In genomic region chr16:34861744-34862365, GRCm38 (mm10) we compare ENCODE assay signal across 13 mouse cellular contexts.
A peak's percentile ranks its signal among the peaks of the same experiment; 100 is the strongest.
DNase-seq lines count a peak whose midpoint lies in the region; ATAC-seq and TF ChIP-seq lines count a peak whose summit lies in the region.
"Had no signal": no experiment of that assay in that cellular context is flagged by ENCODE, and none has a peak within 500 bp of the region (broad histone marks: within the 10 kb centered on the region; RNA-seq: fewer than 3 reads in every experiment).

No protein-coding gene starts in this region.

- no peak overlapping the region for H3K4me2 ChIP-seq in heart, postnatal 0 days (ENCODE audit: low read depth, low read length)
- no peak overlapping the region for H3K4me2 ChIP-seq in neural tube, embryonic 15.5 days
- H3K4me2 ChIP-seq: embryonic facial prominence, embryonic 15.5 days; limb, embryonic 13.5 days had no signal

- no peak for TF ChIP-seq EP300 in heart, postnatal 0 days (IDR thresholded peaks at IDR 0.05; ENCODE audit: low read depth)

- no peak overlapping the region for H3K4me3 ChIP-seq in heart, postnatal 0 days (ENCODE audit: low read depth, low read length)
- no peak overlapping the region for H3K4me3 ChIP-seq in neural tube, embryonic 15.5 days (replicated peaks)
- H3K4me3 ChIP-seq: embryonic facial prominence, embryonic 15.5 days; limb, embryonic 13.5 days; megakaryocyte, embryonic 14.5 days had no signal

- WGBS in heart, postnatal 0 days, result 32% methylated on average over 10 of the region's 10 CpGs
- 92% methylated on average over 10 of the region's 10 CpGs for WGBS in neural tube, embryonic 15.5 days

- TF ChIP-seq CTCF in heart, postnatal 0 days (IDR thresholded peaks at IDR 0.05; ENCODE audit: low read depth), result no peak

- peak overlapping the region; percentile 34; the same call in 1 of the 2 replicates for H3K27ac ChIP-seq in heart, postnatal 0 days (ENCODE audit: low read depth)
- H3K27ac ChIP-seq in neural tube, embryonic 15.5 days (replicated peaks), result no peak overlapping the region
- H3K27ac ChIP-seq: embryonic facial prominence, embryonic 15.5 days; limb, embryonic 13.5 days had no signal

- H3K9me3 ChIP-seq in heart, postnatal 0 days (replicated peaks; ENCODE audit: control insufficient read depth, low read length), result no peaks in the 10 kb centered on the region
- no peaks in the 10 kb centered on the region for H3K9me3 ChIP-seq in neural tube, embryonic 15.5 days (replicated peaks)
- H3K9me3 ChIP-seq: embryonic facial prominence, embryonic 15.5 days; limb, embryonic 13.5 days; megakaryocyte, embryonic 14.5 days had no signal

- no peak overlapping the region for H3K9ac ChIP-seq in heart, postnatal 0 days (replicated peaks; ENCODE audit: low read depth, low read length)
- no peak overlapping the region for H3K9ac ChIP-seq in neural tube, embryonic 15.5 days (replicated peaks)
- H3K9ac ChIP-seq: embryonic facial prominence, embryonic 15.5 days; limb, embryonic 13.5 days had no signal

- H3K27me3 ChIP-seq in heart, postnatal 0 days (ENCODE audit: control insufficient read depth, insufficient read depth, low read length), result no peaks in the 10 kb centered on the region
- no peaks in the 10 kb centered on the region for H3K27me3 ChIP-seq in neural tube, embryonic 15.5 days (replicated peaks)
- H3K27me3 ChIP-seq: embryonic facial prominence, embryonic 15.5 days; megakaryocyte, embryonic 14.5 days had no signal

- peak; percentile 17; the same call in 1 of the 2 replicates for ATAC-seq in heart, postnatal 0 days (ENCODE audit: insufficient read depth, low read depth)
- no peak for ATAC-seq in neural tube, embryonic 15.5 days (ENCODE audit: low FRiP score)
- no peak for ATAC-seq in erythroid progenitor cell, adult 5-6 weeks (replicated peaks; ENCODE audit: low FRiP score, poor library complexity, severe bottlenecking)
- ATAC-seq: CD4-positive, CD25-positive, alpha-beta regulatory T cell, adult 4 months had no signal

- peak; percentile 4 for DNase-seq in heart, adult 8-10 months (ENCODE audit: low spot score)
- no peak for DNase-seq in heart, postnatal 25 days (ENCODE audit: low spot score)
- DNase-seq in 3134 (ENCODE audit: extremely low read depth, insufficient read length, low spot score), result peak; percentile 64
- DNase-seq in heart, postnatal 0 days (ENCODE audit: low spot score), result no peak
- DNase-seq in kidney, postnatal 14 days, result peak; percentile 73
- DNase-seq in right cerebral cortex, adult 2 months (ENCODE audit: low spot score in 2 of 2), result no peak
- DNase-seq: thymus, postnatal 25 days had no signal

- H3K36me3 ChIP-seq in heart, postnatal 0 days (replicated peaks; ENCODE audit: control insufficient read depth, insufficient read depth, low read length), result no peaks in the 10 kb centered on the region
- no peaks in the 10 kb centered on the region for H3K36me3 ChIP-seq in neural tube, embryonic 15.5 days
- H3K36me3 ChIP-seq: embryonic facial prominence, embryonic 15.5 days; limb, embryonic 13.5 days had no signal

- H3K4me1 ChIP-seq in heart, postnatal 0 days (ENCODE audit: control insufficient read depth, insufficient read depth), result peaks cover 9% of the 10 kb centered on the region; the same call in 1 of the 2 replicates
- no peaks in the 10 kb centered on the region for H3K4me1 ChIP-seq in neural tube, embryonic 15.5 days
- H3K4me1 ChIP-seq: embryonic facial prominence, embryonic 15.5 days had no signal

- intact Hi-C loops in heart, postnatal 25 days (cut with DNase I), result no loop called here

Comparison
In these comparisons a context has a peak if more than half of its experiments do, and no peak if none do; other contexts are left out.
1. DNase-seq: peak in heart, adult 8-10 months (single experiment), 3134 (single experiment) and kidney, postnatal 14 days (single experiment); none in heart, postnatal 25 days (single experiment), heart, postnatal 0 days (single experiment) and right cerebral cortex, adult 2 months (0 of 2).